Mouse (Mus musculus): Measurements from ENCODE around the gene Jmjd6. TPM values are rescaled to one million over a fixed set of nuclear protein-coding genes. Genes with fewer than 3 reads are reported as not detected.

Jmjd6 gene
- polyA plus RNA-seq (2015; fragmentation: Nextera tagmentation; extraction: Ambion mirVana), result 70.4 and 74.7 TPM in 2 replicates

DNA sequence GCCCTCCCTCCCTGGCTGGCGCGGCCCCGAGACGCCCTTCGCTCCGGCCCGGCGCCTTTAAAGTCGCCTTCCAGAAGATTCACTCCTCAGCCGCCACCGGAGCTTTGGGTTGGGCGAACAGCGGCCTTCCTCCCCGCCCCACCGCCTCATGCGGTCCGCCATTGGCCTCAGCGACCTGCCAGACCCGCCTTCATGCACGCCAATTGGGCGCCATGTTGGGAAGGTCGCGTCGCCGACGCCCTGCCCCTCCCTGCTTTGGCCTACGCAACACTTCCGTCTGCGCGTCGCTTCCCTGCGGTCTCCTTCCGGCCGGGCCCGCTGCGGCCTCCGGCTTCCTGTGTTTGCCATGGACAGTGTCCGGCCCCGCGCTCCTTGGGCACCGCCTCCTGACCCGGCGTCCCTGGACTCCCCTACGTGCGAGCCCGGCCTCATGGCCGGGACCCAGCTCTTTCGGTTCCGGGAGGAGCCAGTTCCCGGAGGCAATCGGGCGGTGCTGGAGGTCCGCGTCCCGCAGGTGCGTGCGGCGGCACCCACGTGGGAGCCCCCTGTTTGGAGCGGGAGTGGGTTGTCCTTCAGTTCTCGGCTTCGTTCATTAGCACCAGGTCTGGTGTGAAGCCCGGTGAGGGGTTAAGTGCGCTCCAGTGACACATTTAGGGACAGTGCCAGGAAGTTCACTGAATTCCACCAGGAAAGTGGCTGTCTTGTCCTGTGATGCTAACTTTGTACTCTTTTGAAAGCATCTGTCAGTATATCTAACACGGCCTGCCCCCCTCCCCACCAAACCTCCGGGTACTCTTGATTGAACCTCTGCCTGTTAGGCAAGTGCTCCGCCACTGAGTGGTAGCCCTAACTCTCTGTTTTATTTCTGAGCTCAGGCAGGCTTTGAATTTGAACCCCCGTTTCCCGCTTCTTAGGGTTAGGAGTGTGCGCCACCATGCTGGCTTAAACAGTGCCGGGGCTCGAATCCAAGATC, at the start of gene Jmjd6, which contains the start of gene Mettl23:
Gene Jmjd6, minus strand, starts transcription at position 189 of the 973 bp plus-strand sequence.
Gene Mettl23, plus strand, starts transcription at position 18 of the 973 bp plus-strand sequence.
- Histone ChIP-seq H3K9ac (peak within 1 kb of the TSS; percentile 91), H3K4me1 (replicated peaks) (peaks cover 57% of the 10 kb centered on the region), H3K36me3 (peaks cover 39% of the 10 kb centered on the region), H3K4me2 (peak within 1 kb of the TSS; percentile 83), H3K4me3 (peak within 1 kb of the TSS; percentile 81), H3K27ac (peak within 1 kb of the TSS; percentile 98), H3K27me3 (no peaks in the 10 kb centered on the region), H3K9me3 (no peaks in the 10 kb centered on the region)
- ATAC-seq (ENCODE audit: low FRiP score), result peak; percentile 96
- 1% methylated on average over 72 of the region's 72 CpGs for WGBS

DNA sequence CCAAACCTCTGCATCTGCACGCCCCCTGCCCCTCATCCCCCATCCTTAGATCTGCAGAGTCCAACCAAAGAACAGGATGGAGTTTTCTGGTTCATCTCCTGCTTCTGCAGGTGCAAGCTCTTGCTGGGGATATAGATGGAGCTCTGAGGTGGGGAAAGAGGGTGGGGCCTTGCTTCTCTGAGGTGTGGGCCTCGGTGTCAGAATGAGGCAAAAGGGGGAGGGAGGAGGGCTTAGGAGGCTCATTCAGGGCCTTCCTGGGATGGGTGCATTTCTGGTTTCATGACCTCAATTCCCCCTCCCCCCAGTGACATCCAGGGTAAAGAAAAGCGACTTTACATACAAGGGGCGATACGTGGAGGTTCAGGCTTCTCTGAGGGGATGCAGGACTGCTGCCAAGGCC, 43.9 kb upstream of the Jmjd6 start:
- H3K27ac ChIP-seq, result no peak overlapping the region
- 63% methylated on average over 5 of the region's 5 CpGs for WGBS
- no peaks in the 10 kb centered on the region for H3K36me3 ChIP-seq
- no peak overlapping the region for H3K4me2 ChIP-seq
- H3K9ac ChIP-seq, result no peak overlapping the region
- no peak overlapping the region for H3K4me3 ChIP-seq
- H3K9me3 ChIP-seq, result no peaks in the 10 kb centered on the region
- H3K4me1 ChIP-seq (replicated peaks), result peaks cover 9% of the 10 kb centered on the region
- H3K27me3 ChIP-seq, result peaks cover 28% of the 10 kb centered on the region
- ATAC-seq (ENCODE audit: low FRiP score), result no peak

DNA sequence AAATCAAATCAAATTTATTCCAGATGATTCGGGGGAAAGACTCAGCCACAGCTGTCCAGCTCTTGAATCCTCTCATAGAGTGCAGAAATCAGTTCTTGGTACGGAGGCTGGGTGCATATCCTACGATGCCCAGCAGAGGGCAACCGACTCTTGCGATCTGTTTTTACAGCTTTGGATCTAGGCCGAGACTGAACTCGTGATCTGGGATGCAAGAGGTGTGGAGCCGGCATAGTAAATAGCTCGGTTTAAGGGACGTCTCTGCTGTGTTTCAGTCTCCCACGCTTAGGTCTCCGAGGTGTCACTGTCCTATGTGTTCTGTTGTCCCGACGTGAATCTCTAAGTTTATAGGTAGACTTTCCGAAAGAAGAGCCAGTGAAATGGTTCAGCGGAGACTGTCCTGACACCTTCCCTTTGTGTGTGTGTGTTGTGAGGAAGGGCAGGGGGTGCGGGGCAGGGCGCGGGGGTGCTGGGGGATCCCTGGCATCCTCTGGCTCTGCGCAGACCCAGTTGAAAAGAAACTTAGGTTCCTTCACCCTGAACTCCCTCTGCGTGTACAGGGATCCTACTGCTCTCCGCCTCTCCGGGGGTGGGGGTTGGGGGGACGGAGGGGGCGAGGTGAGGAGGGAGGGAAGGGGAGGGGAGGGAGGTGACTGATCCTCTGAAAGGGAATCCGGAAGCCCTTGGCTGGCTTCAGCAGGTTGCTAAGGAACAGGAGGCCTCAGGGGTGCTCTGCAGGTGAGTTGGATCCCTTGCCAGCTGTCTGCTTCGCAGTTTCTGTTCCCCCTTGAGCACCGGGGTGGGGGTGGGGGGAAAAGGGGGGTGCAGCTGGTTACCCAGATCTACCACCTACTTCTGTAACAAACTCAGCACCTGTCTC, 42.3 kb upstream of the Jmjd6 start:
- peaks cover 9% of the 10 kb centered on the region for H3K4me1 ChIP-seq (replicated peaks)
- peak overlapping the region; percentile 43 for H3K4me2 ChIP-seq
- H3K9ac ChIP-seq, result peak overlapping the region; percentile 53; the same call in 1 of the 2 replicates
- H3K4me3 ChIP-seq, result peak overlapping the region; percentile 16
- no peak overlapping the region for H3K27ac ChIP-seq
- ATAC-seq (ENCODE audit: low FRiP score), result 0 out of 2 replicates have a peak, but pooled peaks have one; percentile 54
- 3% methylated on average over 27 of the region's 28 CpGs for WGBS
- no peaks in the 10 kb centered on the region for H3K9me3 ChIP-seq
- peaks cover 28% of the 10 kb centered on the region for H3K27me3 ChIP-seq
- H3K36me3 ChIP-seq, result no peaks in the 10 kb centered on the region

DNA sequence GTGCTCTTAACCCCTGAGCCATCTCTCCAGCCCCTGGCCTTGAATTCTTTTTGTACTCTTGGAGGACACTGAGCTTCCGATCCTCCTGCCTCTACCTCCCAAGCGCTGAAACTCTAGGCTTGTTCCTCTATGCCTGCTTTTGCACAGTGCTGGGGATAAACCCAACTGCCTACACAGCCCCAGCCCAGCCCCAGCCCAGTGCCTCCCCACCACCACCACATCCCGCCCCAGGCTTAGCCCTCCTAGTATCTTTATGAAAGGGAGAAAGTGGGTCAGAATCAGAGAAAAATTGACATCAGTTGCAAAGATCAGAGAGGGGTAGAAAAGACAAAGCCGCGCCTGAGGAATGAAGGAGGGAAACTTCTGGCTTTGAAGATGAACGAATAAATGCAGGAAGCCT, 40.8 kb upstream of the Jmjd6 start:
- peaks cover 9% of the 10 kb centered on the region for H3K4me1 ChIP-seq (replicated peaks)
- H3K27me3 ChIP-seq, result peaks cover 26% of the 10 kb centered on the region
- no peak overlapping the region for H3K9ac ChIP-seq
- no peaks in the 10 kb centered on the region for H3K36me3 ChIP-seq
- WGBS, result 83% methylated on average over 6 of the region's 6 CpGs
- no peaks in the 10 kb centered on the region for H3K9me3 ChIP-seq
- no peak overlapping the region for H3K27ac ChIP-seq
- ATAC-seq (ENCODE audit: low FRiP score), result no peak
- H3K4me3 ChIP-seq, result no peak overlapping the region
- H3K4me2 ChIP-seq, result no peak overlapping the region

DNA sequence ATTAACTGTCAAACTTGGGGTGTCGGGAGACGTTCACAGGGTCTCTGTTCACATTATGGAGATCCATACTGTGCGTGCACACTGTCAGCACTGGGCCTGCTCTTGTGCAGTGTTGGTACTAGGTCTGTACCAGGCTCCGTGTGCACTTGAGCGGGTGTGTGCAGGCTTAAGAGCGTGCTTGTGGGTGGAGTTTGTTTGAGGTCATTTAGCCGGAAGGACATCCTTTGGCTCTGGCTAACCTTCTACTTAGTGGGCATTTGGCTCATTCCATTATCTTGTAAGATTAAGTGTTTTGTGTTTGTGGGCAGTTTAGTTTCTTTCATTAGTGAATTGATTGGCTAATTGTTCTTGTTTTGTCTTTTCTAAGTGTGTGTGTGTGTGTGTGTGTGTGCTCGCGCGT, 39.2 kb upstream of the Jmjd6 start:
- Histone ChIP-seq H3K9me3 (no peaks in the 10 kb centered on the region), H3K27ac (no peak overlapping the region), H3K4me1 (replicated peaks) (peaks cover 9% of the 10 kb centered on the region), H3K9ac (no peak overlapping the region), H3K27me3 (peaks cover 20% of the 10 kb centered on the region), H3K36me3 (no peaks in the 10 kb centered on the region), H3K4me2 (no peak overlapping the region), H3K4me3 (no peak overlapping the region)
- no peak for ATAC-seq (ENCODE audit: low FRiP score)
- 81% methylated on average over 10 of the region's 10 CpGs for WGBS

DNA sequence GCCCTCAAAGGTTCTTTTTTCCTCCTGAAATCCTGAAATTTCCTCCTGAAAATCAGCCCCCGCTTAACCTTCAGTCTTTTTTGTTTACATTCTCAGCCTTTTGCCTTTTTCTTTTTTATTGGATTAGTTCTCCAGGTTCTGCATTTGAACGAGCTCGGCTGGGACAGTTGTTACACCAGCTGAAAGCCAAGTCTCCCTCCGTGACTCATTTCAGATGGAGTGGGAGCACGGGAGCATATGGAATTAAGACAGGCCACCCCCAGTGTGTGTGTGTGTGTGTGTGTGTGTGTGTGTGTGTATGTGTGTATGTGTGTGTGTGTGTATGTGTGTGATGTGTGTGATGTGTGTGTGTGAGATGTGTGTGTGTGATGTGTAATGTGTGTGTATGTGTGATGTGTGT, 38.2 kb upstream of the Jmjd6 start:
- no peak for ATAC-seq (ENCODE audit: low FRiP score)
- no peak overlapping the region for H3K4me3 ChIP-seq
- H3K9me3 ChIP-seq, result no peaks in the 10 kb centered on the region
- peaks cover 9% of the 10 kb centered on the region for H3K4me1 ChIP-seq (replicated peaks)
- H3K36me3 ChIP-seq, result no peaks in the 10 kb centered on the region
- WGBS, result 81% methylated on average over 5 of the region's 5 CpGs
- peaks cover 12% of the 10 kb centered on the region for H3K27me3 ChIP-seq
- no peak overlapping the region for H3K27ac ChIP-seq
- H3K4me2 ChIP-seq, result no peak overlapping the region
- H3K9ac ChIP-seq, result no peak overlapping the region

DNA sequence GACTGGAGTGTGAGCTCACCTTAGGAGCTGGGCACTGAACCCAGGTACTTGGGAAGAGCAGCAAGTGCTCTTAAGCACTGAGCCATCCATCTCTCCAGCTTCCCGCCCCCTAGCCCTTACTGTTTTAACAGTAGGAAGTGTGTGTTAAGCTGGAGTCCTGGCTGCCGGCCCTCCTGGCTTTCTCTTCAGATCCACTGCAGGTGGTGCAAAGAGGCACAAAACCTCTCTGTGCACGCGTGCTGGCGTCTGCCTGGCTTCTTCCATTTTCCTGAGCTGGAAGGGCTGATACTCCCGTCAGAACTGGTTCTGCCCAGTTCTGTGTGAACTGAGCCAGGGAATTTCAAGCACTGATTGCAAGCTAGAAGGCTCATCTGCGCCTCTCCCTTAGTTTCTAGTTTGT, 37.6 kb upstream of the Jmjd6 start:
- no peak overlapping the region for H3K9ac ChIP-seq
- no peaks in the 10 kb centered on the region for H3K9me3 ChIP-seq
- ATAC-seq (ENCODE audit: low FRiP score), result no peak
- WGBS, result 66% methylated on average over 7 of the region's 7 CpGs
- H3K27ac ChIP-seq, result no peak overlapping the region
- no peak overlapping the region for H3K4me3 ChIP-seq
- H3K4me2 ChIP-seq, result no peak overlapping the region
- H3K36me3 ChIP-seq, result peaks cover 2% of the 10 kb centered on the region; the same call in 1 of the 2 replicates
- H3K4me1 ChIP-seq (replicated peaks), result peaks cover 4% of the 10 kb centered on the region
- H3K27me3 ChIP-seq, result peaks cover 7% of the 10 kb centered on the region

DNA sequence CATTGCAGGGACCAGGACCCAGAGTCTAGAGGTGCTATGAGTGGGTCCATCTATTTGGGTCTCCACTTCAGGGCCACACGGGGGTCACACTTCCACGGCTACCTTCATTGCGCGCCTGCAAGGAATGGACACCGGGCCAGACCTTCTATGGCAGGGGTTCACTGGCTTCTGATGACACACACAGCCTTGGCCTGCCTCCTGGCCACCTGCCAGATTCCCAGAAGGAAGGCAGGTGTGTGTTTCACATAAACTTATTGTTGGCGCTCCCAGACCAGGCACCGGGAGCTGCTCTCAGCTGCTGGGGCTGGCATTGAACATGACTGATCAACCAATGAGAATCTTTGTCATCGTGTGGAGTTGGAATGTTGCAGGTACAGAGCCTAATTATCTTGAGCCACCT, 35.2 kb upstream of the Jmjd6 start:
- WGBS, result 93% methylated on average over 8 of the region's 8 CpGs
- H3K36me3 ChIP-seq, result peaks cover 24% of the 10 kb centered on the region

DNA sequence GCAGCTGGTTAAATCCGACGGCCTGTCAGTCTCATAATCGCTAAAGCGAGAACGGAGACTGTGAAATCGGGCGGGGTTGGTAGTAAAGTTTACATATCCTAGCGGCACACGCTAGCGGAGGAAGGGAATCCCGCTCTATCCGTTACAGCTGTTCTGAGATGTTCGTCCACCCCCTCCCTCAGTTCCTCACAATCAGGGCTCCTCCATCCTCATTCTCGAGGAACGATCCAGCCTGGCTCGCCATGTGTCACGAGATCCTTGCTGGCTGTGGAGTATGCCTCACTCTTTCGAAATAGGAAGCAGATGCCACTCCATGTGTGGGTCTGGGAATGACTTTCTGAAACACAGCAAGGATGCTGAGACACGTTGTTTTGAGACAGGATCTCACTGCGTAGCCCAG, 30.7 kb upstream of the Jmjd6 start:
- no peaks in the 10 kb centered on the region for H3K4me1 ChIP-seq (replicated peaks)
- no peak overlapping the region for H3K27ac ChIP-seq
- no peak overlapping the region for H3K4me2 ChIP-seq
- H3K9ac ChIP-seq, result no peak overlapping the region
- peaks cover 61% of the 10 kb centered on the region for H3K36me3 ChIP-seq
- no peak overlapping the region for H3K4me3 ChIP-seq
- 90% methylated on average over 20 of the region's 20 CpGs for WGBS
- H3K9me3 ChIP-seq, result no peaks in the 10 kb centered on the region
- no peaks in the 10 kb centered on the region for H3K27me3 ChIP-seq
- no peak for ATAC-seq (ENCODE audit: low FRiP score)

More for the DNA sequence above, 35.2 kb upstream of the Jmjd6 start:
- Histone ChIP-seq H3K27me3 (no peaks in the 10 kb centered on the region), H3K9me3 (no peaks in the 10 kb centered on the region), H3K4me1 (replicated peaks) (no peaks in the 10 kb centered on the region), H3K4me2 (no peak overlapping the region), H3K27ac (no peak overlapping the region), H3K4me3 (no peak overlapping the region), H3K9ac (no peak overlapping the region)
- ATAC-seq (ENCODE audit: low FRiP score), result no peak

DNA sequence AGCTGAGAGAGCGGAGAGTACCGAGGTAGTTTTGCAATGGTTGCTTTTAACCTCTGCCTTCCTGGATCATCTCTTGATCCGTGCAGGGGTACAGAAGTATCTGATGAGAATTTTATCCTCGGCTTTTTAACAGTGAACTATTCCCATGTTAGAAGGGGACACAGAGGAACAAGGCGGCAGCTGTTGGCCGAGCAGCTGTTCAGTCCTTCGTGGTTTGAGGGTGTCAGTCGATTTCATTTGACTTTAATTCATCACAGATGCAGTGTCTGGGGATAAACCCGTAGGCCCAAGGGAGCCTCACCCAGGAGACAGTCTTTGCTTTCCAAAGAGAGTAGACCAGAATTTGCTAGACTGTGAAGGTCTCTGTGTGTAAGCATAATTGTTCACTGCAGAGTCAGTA, 28.3 kb upstream of the Jmjd6 start:
- Histone ChIP-seq H3K36me3 (peaks cover 83% of the 10 kb centered on the region), H3K9me3 (no peaks in the 10 kb centered on the region), H3K4me1 (replicated peaks) (no peaks in the 10 kb centered on the region), H3K27ac (no peak overlapping the region), H3K4me3 (no peak overlapping the region), H3K9ac (no peak overlapping the region), H3K4me2 (no peak overlapping the region), H3K27me3 (no peaks in the 10 kb centered on the region)
- 89% methylated on average over 9 of the region's 9 CpGs for WGBS
- ATAC-seq (ENCODE audit: low FRiP score), result no peak

DNA sequence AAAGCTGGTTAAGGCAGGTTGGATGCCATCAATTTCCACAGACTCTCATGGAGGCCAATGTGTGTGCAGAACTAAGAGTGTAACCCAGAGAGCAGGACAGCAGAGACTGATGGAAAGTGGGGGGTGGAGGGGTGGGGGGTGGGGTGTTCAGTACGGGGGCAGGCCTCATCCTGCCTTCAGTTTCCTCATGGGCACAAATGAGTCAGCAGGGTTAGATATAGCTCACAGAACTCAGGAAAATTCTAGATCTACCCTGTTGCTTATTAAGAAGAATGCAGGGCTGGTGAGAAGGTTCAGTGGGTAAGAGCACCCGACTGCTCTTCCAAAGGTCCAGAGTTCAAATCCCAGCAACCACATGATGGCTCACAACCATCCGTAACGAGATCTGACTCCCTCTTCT, 26.4 kb upstream of the Jmjd6 start:
- Histone ChIP-seq H3K9me3 (no peaks in the 10 kb centered on the region), H3K4me1 (replicated peaks) (no peaks in the 10 kb centered on the region), H3K27ac (no peak overlapping the region), H3K4me3 (no peak overlapping the region), H3K27me3 (no peaks in the 10 kb centered on the region), H3K36me3 (peaks cover 90% of the 10 kb centered on the region), H3K9ac (no peak overlapping the region), H3K4me2 (no peak overlapping the region)
- no peak for ATAC-seq (ENCODE audit: low FRiP score)
- WGBS, result 82% methylated on average over 4 of the region's 4 CpGs

DNA sequence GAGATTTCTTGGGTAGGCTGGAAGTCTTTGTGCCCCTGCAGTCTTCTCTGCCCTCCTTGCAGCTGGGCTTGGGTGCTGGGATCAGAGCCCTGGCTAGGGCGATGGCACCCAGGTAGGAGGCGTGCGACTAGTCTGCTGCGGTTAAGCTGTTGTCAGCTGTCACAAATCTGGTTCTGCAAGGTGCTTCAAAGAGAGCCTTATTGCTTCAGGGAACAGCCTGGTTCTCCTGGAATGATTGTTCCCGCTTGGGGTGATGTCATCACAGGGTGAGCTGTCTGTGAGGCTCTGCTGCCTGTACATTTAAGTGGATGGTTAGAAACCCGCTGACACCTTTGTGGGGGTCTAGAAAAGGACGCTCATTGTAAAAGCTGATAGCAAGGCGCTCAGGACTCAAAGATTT, 26.0 kb upstream of the Jmjd6 start:
- Histone ChIP-seq H3K4me3 (no peak overlapping the region), H3K27ac (no peak overlapping the region), H3K4me1 (replicated peaks) (no peaks in the 10 kb centered on the region), H3K36me3 (peaks cover 90% of the 10 kb centered on the region), H3K9me3 (no peaks in the 10 kb centered on the region), H3K27me3 (no peaks in the 10 kb centered on the region), H3K9ac (no peak overlapping the region), H3K4me2 (no peak overlapping the region)
- WGBS, result 96% methylated on average over 8 of the region's 8 CpGs
- ATAC-seq (ENCODE audit: low FRiP score), result no peak
